Mouse (Mus musculus) heart, embryonic 14.5 days (tissue): ENCODE data around the gene Mybpc1. TPM values are rescaled to one million over a fixed set of nuclear protein-coding genes. Genes with fewer than 3 reads are reported as not detected.
"Not testable (repeated sequence)": the region's sequence is repeated elsewhere in the genome, so short reads cannot be mapped to it uniquely, and the experiment has no call there.

Source experiments
- ATAC-seq: fragments of 200-750 bp; cut with Nextera tagmentation; 2 replicates; pipeline ENCODE4 v1.8.0; 2017; ENCODE audit warnings: low read depth, moderate TSS enrichment; ENCODE audit not compliant: insufficient number of reproducible peaks, insufficient read depth, low FRiP score
- H3K27ac ChIP-seq, 2 experiments: fragments of 200-500 bp in 1 of 2; fragments of 300-500 bp in 1 of 2; sonication (generic) in 1 of 2; replicated peaks in 1 of 2; 2 replicates each; pipeline ENCODE4 v1.5.1; 2012 to 2014; ENCODE audit warnings: low read depth in 2 of 2, low read length in 2 of 2, control low read depth in 1 of 2, mild to moderate bottlenecking in 1 of 2, mixed read lengths in 1 of 2; ENCODE audit not compliant: control insufficient read depth in 1 of 2, insufficient read depth in 1 of 2
- H3K27me3 ChIP-seq: fragments of 300-500 bp; sonication (generic); 2 replicates; pipeline ENCODE4 v1.6.1; 2014; ENCODE audit warnings: mild to moderate bottlenecking, low read length, control low read depth; ENCODE audit not compliant: control insufficient read depth, insufficient read depth
- H3K36me3 ChIP-seq: fragments of 300-500 bp; sonication (generic); 2 replicates; pipeline ENCODE4 v1.6.1; 2014; ENCODE audit warnings: mild to moderate bottlenecking, control low read depth, low read length, mixed read lengths; ENCODE audit not compliant: control insufficient read depth, insufficient read depth
- H3K4me1 ChIP-seq, 2 experiments: fragments of 200-500 bp in 1 of 2; fragments of 300-500 bp in 1 of 2; sonication (generic) in 1 of 2; 2 replicates each; pipeline ENCODE4 v1.6.1; 2012 to 2014; ENCODE audit warnings: low read length in 2 of 2, control low read depth in 1 of 2, mixed read lengths in 1 of 2; ENCODE audit not compliant: control insufficient read depth in 2 of 2, insufficient read depth in 2 of 2
- H3K4me2 ChIP-seq: fragments of 300-500 bp; sonication (generic); 2 replicates; pipeline ENCODE4 v1.6.1; 2014; ENCODE audit warnings: mild to moderate bottlenecking, low read length
- H3K4me3 ChIP-seq, 2 experiments: fragments of 200-500 bp in 1 of 2; fragments of 300-500 bp in 1 of 2; sonication (generic) in 1 of 2; 2 replicates each; pipeline ENCODE4 v1.5.1; 2012 to 2014; ENCODE audit warnings: low read length in 2 of 2, mild to moderate bottlenecking in 2 of 2, control low read depth in 1 of 2, low read depth in 1 of 2, moderate library complexity in 1 of 2; ENCODE audit not compliant: control insufficient read depth in 1 of 2, insufficient read depth in 1 of 2
- H3K9ac ChIP-seq: fragments of 300-500 bp; sonication (generic); 2 replicates; pipeline ENCODE4 v1.6.1; 2014; ENCODE audit warnings: mild to moderate bottlenecking, low read length
- H3K9me3 ChIP-seq: fragments of 300-500 bp; sonication (generic); 2 replicates; pipeline ENCODE4 v1.6.1; 2016; ENCODE audit warnings: low read length, control low read depth; ENCODE audit not compliant: control insufficient read depth
- WGBS: fragments of 180-500 bp; shearing (Covaris S2); extraction: QIAGEN DNeasy Blood & Tissue Kit; methylation state at CpG from one replicate; pipeline ENCODE4 v1.1.7; 2014; 5-methylcytosine and 5-hydroxymethylcytosine counted together
- polyA plus RNA-seq: library from polyadenylated mRNA; unstranded; fragments of >200 nt; fragmentation: Nextera tagmentation; extraction: Ambion mirVana; gene quantifications from 2 replicates; pipeline ENCODE4 v1.2.1, GENCODE M21; 2014

Mybpc1 gene
- polyA plus RNA-seq, 1 experiment from 2014 or later, result 4.9 TPM

GRCm38 (mm10) chr10:88494959-88495587 lies 109.9 kb downstream of the Mybpc1 start:
- Histone ChIP-seq H3K4me3 (no peak overlapping the region), H3K4me1 (no peaks in the 10 kb centered on the region), H3K9ac (no peak overlapping the region), H3K27me3 (no peaks in the 10 kb centered on the region), H3K36me3 (no peaks in the 10 kb centered on the region), H3K4me2 (no peak overlapping the region), H3K9me3 (no peaks in the 10 kb centered on the region), H3K27ac (no peak overlapping the region)
- WGBS, result 70% methylated on average over 4 of the region's 4 CpGs
- ATAC-seq, result no peak

GRCm38 (mm10) chr10:88492658-88493057 lies 112.3 kb downstream of the Mybpc1 start:
- 79% methylated on average over 8 of the region's 8 CpGs for WGBS
- no peak for ATAC-seq
- H3K9ac ChIP-seq, result no peak overlapping the region
- H3K36me3 ChIP-seq, result no peaks in the 10 kb centered on the region
- H3K4me1 ChIP-seq, result no peaks in the 10 kb centered on the region
- no peak overlapping the region for H3K27ac ChIP-seq
- no peaks in the 10 kb centered on the region for H3K9me3 ChIP-seq
- no peaks in the 10 kb centered on the region for H3K27me3 ChIP-seq
- no peak overlapping the region for H3K4me2 ChIP-seq
- no peak overlapping the region for H3K4me3 ChIP-seq

- WGBS, result 67% methylated on average over 7 of the region's 7 CpGs
- no peaks in the 10 kb centered on the region for H3K36me3 ChIP-seq
- H3K9ac ChIP-seq, result no peak overlapping the region
- no peak overlapping the region for H3K4me3 ChIP-seq
- H3K27ac ChIP-seq, result no peak overlapping the region
- no peak for ATAC-seq
- no peaks in the 10 kb centered on the region for H3K4me1 ChIP-seq
- H3K4me2 ChIP-seq, result no peak overlapping the region
- no peaks in the 10 kb centered on the region for H3K9me3 ChIP-seq
- no peaks in the 10 kb centered on the region for H3K27me3 ChIP-seq
Observed at GRCm38 (mm10) chr10:88491632-88492031, 113.3 kb downstream of the Mybpc1 start.

GRCm38 (mm10) chr10:88488629-88489028 lies 116.3 kb downstream of the Mybpc1 start:
- Histone ChIP-seq H3K9me3 (no peaks in the 10 kb centered on the region), H3K4me2 (no peak overlapping the region), H3K9ac (no peak overlapping the region), H3K36me3 (no peaks in the 10 kb centered on the region), H3K27me3 (no peaks in the 10 kb centered on the region), H3K4me1 (no peaks in the 10 kb centered on the region), H3K4me3 (no peak overlapping the region), H3K27ac (no peak overlapping the region)
- 89% methylated on average over 5 of the region's 5 CpGs for WGBS
- no peak for ATAC-seq

GRCm38 (mm10) chr10:88482866-88483265 lies 122.1 kb downstream of the Mybpc1 start:
- H3K27me3 ChIP-seq, H3K9me3 ChIP-seq, H3K27ac ChIP-seq, ATAC-seq, H3K4me3 ChIP-seq, H3K4me1 ChIP-seq, H3K4me2 ChIP-seq, H3K9ac ChIP-seq, H3K36me3 ChIP-seq: not testable (repeated sequence)
- 90% methylated on average over 10 of the region's 10 CpGs for WGBS

Other genes starting within 250 kb of the Mybpc1 start
- gene Dram1, start 226.1 kb downstream of the Mybpc1 start, polyA plus RNA-seq, result 0.74 and 1.6 TPM in 2 replicates
- gene Gnptab, start 226.0 kb downstream of the Mybpc1 start, polyA plus RNA-seq, result 8.7 and 9.4 TPM in 2 replicates
- 0.30 and 0.36 TPM in 2 replicates for gene Sycp3, start 145.6 kb downstream of the Mybpc1 start, polyA plus RNA-seq
- gene Chpt1, start 101.1 kb downstream of the Mybpc1 start, polyA plus RNA-seq, result 44.5 and 55.5 TPM in 2 replicates
- gene Spic, start 79.9 kb upstream of the Mybpc1 start, polyA plus RNA-seq, result 0.36 and 0.45 TPM in 2 replicates
- gene Arl1, start 125.7 kb upstream of the Mybpc1 start, polyA plus RNA-seq, result 141 and 153 TPM in 2 replicates
- gene Utp20, start 221.7 kb upstream of the Mybpc1 start, polyA plus RNA-seq, result 11.0 and 11.4 TPM in 2 replicates